9 mouse cellular contexts compared by ENCODE assay signal in the genomic region with DNA sequence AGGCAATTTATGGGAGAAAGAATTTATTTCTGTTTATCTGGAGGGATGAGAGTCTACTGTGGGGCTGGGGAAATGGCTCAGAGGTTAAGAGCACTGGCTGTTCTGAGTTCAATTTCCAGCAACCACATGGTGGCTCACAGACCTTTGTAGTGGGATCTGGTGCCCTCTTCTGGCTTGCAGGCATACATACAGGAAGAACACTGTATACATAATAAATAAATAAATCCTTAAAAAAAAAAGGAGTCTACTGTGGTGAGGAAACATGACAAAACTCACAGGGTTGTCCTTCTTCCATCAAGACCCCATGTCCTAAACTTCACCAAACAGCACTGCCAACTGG. TPM values are rescaled to one million over a fixed set of nuclear protein-coding genes. Genes with fewer than 3 reads are reported as not detected.
DNase-seq lines count a peak whose midpoint lies in the region.
"Had no signal": no experiment of that assay in that cellular context is flagged by ENCODE, and none has a peak within 500 bp of the region (broad histone marks: within the 10 kb centered on the region; RNA-seq: fewer than 3 reads in every experiment).

No protein-coding gene starts in this region.

- DNase-seq in heart, adult 18-20 months, result peak; percentile 53 to 58
- no peak for DNase-seq in heart, postnatal 25 days (ENCODE audit: low spot score)
- DNase-seq in CD4-positive helper T cell, adult 2 months (ENCODE audit: low read depth, low spot score), result peak; percentile 73
- peak; percentile 79 for DNase-seq in ZHBTc4 (ENCODE audit: low read depth, low spot score)
- peak; percentile 44 for DNase-seq in kidney, postnatal 10 days
- peak; percentile 26 for DNase-seq in retina, postnatal 1 day
- no peak for DNase-seq in neural tube, embryonic 10.5 days (ENCODE audit: extremely low spot score, low spot score)
- DNase-seq in gastrocnemius, postnatal 14 days, result no peak

- intact Hi-C loops in heart, postnatal 25 days (cut with DNase I), result loop anchor here (5.0 kb wide), 1 partner anchor 148 kb away; no protein-coding TSS in a partner anchor
- intact Hi-C loops in gastrocnemius, postnatal 14 days (cut with DNase I; ENCODE audit: low total_unique reads), result loop anchor here (10.0 kb wide), 1 partner anchor 270 kb away; no protein-coding TSS in a partner anchor

RNA-seq across cellular contexts. Expression of a gene that starts 2.9 kb away (rescaled TPM):
- total RNA-seq in heart, adult 18-20 months (2021), result not detected
- not detected for total RNA-seq in heart, postnatal 25 days (2021)
- total RNA-seq in gastrocnemius, postnatal 14 days (2021), result not detected
- total RNA-seq: layer of hippocampus, adult 18-20 months had no signal

RNA-seq across cellular contexts. Expression of a gene that starts 5.5 kb away (rescaled TPM):
- total RNA-seq in heart, adult 18-20 months (2021), result 10 to 100 TPM; 50.1 to 53.2 TPM
- total RNA-seq in heart, postnatal 25 days (2021), result 10 to 100 TPM; 53.1 to 57.2 TPM
- total RNA-seq in gastrocnemius, postnatal 14 days (2021), result 10 to 100 TPM; 19.1 to 20.2 TPM

RNA-seq across cellular contexts. Expression of a gene that starts 42.2 kb away (rescaled TPM):
- 10 to 100 TPM; 14.2 to 15.5 TPM for total RNA-seq in heart, adult 18-20 months (2021)
- total RNA-seq in heart, postnatal 25 days (2021), result 10 to 100 TPM in 1 of 2 experiments, 1 to 10 TPM in 1; 8.7 to 11.2 TPM
- total RNA-seq in gastrocnemius, postnatal 14 days (2021), result 10 to 100 TPM in 1 of 2 experiments, 1 to 10 TPM in 1; 9.9 to 11.5 TPM

RNA-seq across cellular contexts. Expression of a gene that starts 42.9 kb away (rescaled TPM):
- 10 to 100 TPM; 10.0 to 12.5 TPM for total RNA-seq in heart, adult 18-20 months (2021)
- total RNA-seq in heart, postnatal 25 days (2021), result 10 to 100 TPM in 1 of 2 experiments, 1 to 10 TPM in 1; 9.9 to 12.0 TPM
- 1 to 10 TPM; 6.1 to 7.8 TPM for total RNA-seq in gastrocnemius, postnatal 14 days (2021)

Comparison
In these comparisons a context has a peak if more than half of its experiments do, and no peak if none do; other contexts are left out.
1. DNase-seq: peak in heart, adult 18-20 months (2 of 2), CD4-positive helper T cell, adult 2 months (single experiment), ZHBTc4 (single experiment), kidney, postnatal 10 days (single experiment) and retina, postnatal 1 day (single experiment); none in heart, postnatal 25 days (single experiment), neural tube, embryonic 10.5 days (single experiment) and gastrocnemius, postnatal 14 days (single experiment).